Mouse (Mus musculus) heart, embryonic 12.5 days (tissue): ENCODE results near the gene Gm9999. TPM values are rescaled to one million over a fixed set of nuclear protein-coding genes. Genes with fewer than 3 reads are reported as not detected.
"Not testable (repeated sequence)": the region's sequence is repeated elsewhere in the genome, so short reads cannot be mapped to it uniquely, and the experiment has no call there.

Experiments used
- ATAC-seq: fragments of 200-750 bp; cut with Nextera tagmentation; 2 replicates; pipeline ENCODE4 v1.8.0; 2017; ENCODE audit warnings: moderate TSS enrichment, moderate library complexity; ENCODE audit not compliant: insufficient number of reproducible peaks, low FRiP score
- H3K27ac ChIP-seq: fragments of 300-500 bp; sonication (generic); 2 replicates; pipeline ENCODE4 v1.5.1; 2016; ENCODE audit warnings: mild to moderate bottlenecking, moderate library complexity; ENCODE audit not compliant: poor library complexity, severe bottlenecking
- H3K27me3 ChIP-seq: fragments of 300-500 bp; sonication (generic); replicated peaks from 2 replicates; pipeline ENCODE4 v1.6.1; 2016; ENCODE audit warnings: mild to moderate bottlenecking, moderate library complexity
- H3K36me3 ChIP-seq: fragments of 300-500 bp; sonication (generic); 2 replicates; pipeline ENCODE4 v1.6.1; 2016; ENCODE audit warnings: mild to moderate bottlenecking, moderate library complexity
- H3K4me1 ChIP-seq: fragments of 300-500 bp; sonication (generic); replicated peaks from 2 replicates; pipeline ENCODE4 v1.6.1; 2016; ENCODE audit warnings: mild to moderate bottlenecking
- H3K4me2 ChIP-seq: fragments of 300-500 bp; sonication (generic); 2 replicates; pipeline ENCODE4 v1.6.1; 2016; ENCODE audit warnings: mild to moderate bottlenecking, moderate library complexity
- H3K4me3 ChIP-seq: fragments of 300-500 bp; sonication (generic); 2 replicates; pipeline ENCODE4 v1.5.1; 2016; ENCODE audit warnings: mild to moderate bottlenecking
- H3K9ac ChIP-seq: fragments of 300-500 bp; sonication (generic); 2 replicates; pipeline ENCODE4 v1.6.1; 2016; ENCODE audit warnings: mild to moderate bottlenecking, moderate library complexity
- H3K9me3 ChIP-seq: fragments of 300-500 bp; sonication (generic); replicated peaks from 2 replicates; pipeline ENCODE4 v1.6.1; 2016; ENCODE audit warnings: mild to moderate bottlenecking, moderate library complexity
- WGBS: fragments of 180-500 bp; shearing (Covaris S2); methylation state at CpG from one replicate; pipeline ENCODE4 v1.1.7; 2016; 5-methylcytosine and 5-hydroxymethylcytosine counted together
- polyA plus RNA-seq: library from polyadenylated mRNA; unstranded; fragments of >200 nt; fragmentation: Nextera tagmentation; extraction: Ambion mirVana; gene quantifications from 2 replicates; pipeline ENCODE4 v1.2.1, GENCODE M21; 2016

The Gm9999 gene
- polyA plus RNA-seq, 1 experiment from 2014 or later, result not detected

DNA sequence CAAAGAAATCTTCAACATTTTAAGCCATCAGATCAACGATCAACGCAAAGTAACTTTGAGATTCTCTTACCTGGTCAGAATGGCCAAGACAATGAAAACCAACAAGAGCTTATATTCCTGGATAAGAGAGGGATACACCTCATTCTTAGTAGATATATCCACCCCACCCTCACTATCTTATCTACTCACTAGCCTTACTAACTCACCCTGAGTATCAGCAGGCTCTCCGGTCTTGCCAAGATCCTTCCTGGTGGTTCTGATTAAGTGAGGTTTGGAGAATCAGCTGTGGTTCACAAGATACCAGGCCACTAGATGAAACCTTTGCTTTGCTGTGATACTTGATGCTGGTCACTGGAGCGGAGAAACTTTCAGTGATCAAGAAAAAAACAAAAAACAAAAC is 8.7 kb upstream of the Gm9999 start:
- Histone ChIP-seq H3K4me2 (no peak overlapping the region), H3K27me3 (no peaks in the 10 kb centered on the region), H3K4me1 (no peaks in the 10 kb centered on the region), H3K36me3 (no peaks in the 10 kb centered on the region), H3K9ac (no peak overlapping the region), H3K27ac (no peak overlapping the region), H3K9me3 (peaks cover 9% of the 10 kb centered on the region), H3K4me3 (no peak overlapping the region)
- WGBS, result 88% methylated on average over 4 of the region's 4 CpGs
- no peak for ATAC-seq

DNA sequence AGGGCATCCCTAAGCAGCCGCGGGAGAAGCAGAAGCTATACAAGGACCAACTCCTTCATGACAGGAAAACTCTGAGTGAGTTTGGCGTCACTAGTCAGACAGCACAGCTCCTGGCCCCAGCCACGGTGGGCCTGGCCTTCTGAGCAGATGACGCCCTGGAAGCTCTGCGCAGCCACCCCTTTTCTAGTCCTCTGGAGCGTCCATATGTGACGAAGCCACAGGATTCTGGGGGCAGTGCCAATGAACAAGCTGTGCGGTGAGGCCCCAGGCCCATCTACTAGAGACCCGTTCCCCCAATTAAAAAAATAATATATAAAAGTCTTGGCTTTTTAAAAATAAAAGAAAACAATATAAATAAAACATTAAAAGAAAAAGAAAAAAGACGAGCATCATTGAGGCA is 7.9 kb upstream of the Gm9999 start:
- ATAC-seq, result no peak
- Histone ChIP-seq H3K4me2 (no peak overlapping the region), H3K9ac (no peak overlapping the region), H3K4me1 (no peaks in the 10 kb centered on the region), H3K27ac (no peak overlapping the region), H3K36me3 (no peaks in the 10 kb centered on the region), H3K27me3 (no peaks in the 10 kb centered on the region), H3K4me3 (no peak overlapping the region), H3K9me3 (peaks cover 9% of the 10 kb centered on the region)
- WGBS, result 86% methylated on average over 11 of the region's 11 CpGs

DNA sequence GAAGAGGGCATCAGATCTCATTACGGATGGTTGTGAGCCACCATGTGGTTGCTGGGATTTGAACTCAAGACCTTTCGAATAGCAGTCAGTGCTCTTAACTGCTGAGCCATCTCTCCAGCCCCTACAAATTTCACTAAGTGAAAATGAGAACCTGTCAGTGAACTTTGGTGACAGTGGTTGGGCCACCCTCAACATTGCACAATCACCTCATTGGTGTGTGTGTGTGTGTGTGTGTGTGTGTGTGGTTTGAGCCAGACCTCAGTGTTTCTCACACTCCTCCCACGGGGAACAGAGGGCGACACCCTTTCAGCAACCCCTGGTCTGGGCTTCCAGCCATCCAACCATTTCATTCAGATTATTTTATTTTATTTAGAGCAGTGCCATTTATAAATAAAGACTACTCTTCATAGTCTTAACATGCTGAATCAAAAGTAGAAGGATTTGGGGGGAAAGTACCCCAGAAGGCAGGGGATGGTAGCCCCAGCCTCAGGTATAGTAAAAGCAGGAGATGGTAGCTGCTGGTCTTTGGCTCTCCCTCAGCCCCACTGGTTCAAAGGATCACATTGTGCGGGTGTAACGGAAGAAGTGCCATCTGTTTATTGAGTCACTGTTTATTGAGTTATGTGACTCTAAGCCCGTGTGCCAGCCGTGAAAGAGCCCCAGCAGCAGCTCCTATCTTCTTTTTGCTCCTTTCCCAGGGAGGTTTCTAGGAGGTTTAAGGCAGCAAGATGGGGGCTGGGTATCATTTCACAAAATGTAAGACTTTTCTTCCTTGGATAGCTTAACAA is 2.5 kb downstream of the Gm9999 start:
- H3K4me1 ChIP-seq, result peaks cover 16% of the 10 kb centered on the region
- H3K4me3 ChIP-seq, result no peak overlapping the region
- no peaks in the 10 kb centered on the region for H3K9me3 ChIP-seq
- peaks cover 6% of the 10 kb centered on the region for H3K36me3 ChIP-seq
- no peak overlapping the region for H3K4me2 ChIP-seq
- no peak for ATAC-seq
- no peak overlapping the region for H3K9ac ChIP-seq
- 56% methylated on average over 8 of the region's 8 CpGs for WGBS
- no peaks in the 10 kb centered on the region for H3K27me3 ChIP-seq
- H3K27ac ChIP-seq, result peak overlapping the region; percentile 4; the same call in 1 of the 2 replicates

DNA sequence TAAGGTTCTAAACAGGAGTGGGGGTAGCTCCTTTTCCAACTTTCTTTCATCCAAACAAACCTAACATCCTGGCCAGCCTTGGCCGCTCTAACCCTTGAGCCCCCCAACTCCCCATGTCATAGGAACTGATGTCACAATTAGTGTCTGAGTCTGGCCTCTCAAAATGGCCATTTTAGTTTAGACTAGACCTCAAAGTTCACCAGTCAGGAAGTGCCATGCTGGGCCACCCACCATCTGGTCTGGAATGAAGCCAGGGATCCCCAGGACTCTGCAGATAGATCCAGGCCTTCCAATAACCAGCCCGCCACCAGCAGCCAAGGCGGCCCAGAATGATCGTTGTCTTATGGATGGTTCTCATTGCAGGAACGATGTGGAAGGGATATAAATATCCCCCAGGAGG is 3.3 kb downstream of the Gm9999 start:
- WGBS, result 54% methylated on average over 5 of the region's 5 CpGs

DNA sequence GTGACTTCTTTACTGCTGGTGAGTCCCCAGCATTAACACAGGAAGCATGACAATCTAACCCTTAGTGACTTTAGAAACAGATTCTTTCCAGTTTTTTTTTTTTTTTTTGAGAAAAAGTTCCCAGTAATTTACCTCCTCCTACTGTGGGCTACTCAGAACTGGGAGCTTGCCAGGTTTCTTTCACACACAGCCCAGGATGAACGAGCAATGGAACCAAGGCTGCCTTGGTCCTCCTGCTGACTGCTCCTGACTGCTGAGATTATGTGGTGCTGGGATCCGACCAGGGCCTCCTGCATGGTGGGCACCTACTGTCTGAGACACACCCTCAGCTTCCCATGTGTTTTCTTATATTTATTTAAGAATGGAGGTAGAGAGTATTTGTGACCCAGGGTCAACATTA is 3.7 kb downstream of the Gm9999 start:
- ATAC-seq, result peak; percentile 45; the same call in 1 of the 2 replicates
- Histone ChIP-seq H3K27ac (peak overlapping the region; percentile 4; the same call in 1 of the 2 replicates), H3K4me3 (no peak overlapping the region), H3K9me3 (no peaks in the 10 kb centered on the region), H3K4me2 (no peak overlapping the region), H3K9ac (no peak overlapping the region), H3K36me3 (peaks cover 10% of the 10 kb centered on the region), H3K4me1 (peaks cover 16% of the 10 kb centered on the region), H3K27me3 (no peaks in the 10 kb centered on the region)
- WGBS, result 50% methylated on average over 2 of the region's 2 CpGs

More for the DNA sequence above, 3.3 kb downstream of the Gm9999 start:
- H3K9me3 ChIP-seq, result no peaks in the 10 kb centered on the region
- H3K4me1 ChIP-seq, result peaks cover 16% of the 10 kb centered on the region
- peaks cover 6% of the 10 kb centered on the region for H3K36me3 ChIP-seq
- H3K27me3 ChIP-seq, result no peaks in the 10 kb centered on the region
- no peak overlapping the region for H3K4me3 ChIP-seq
- H3K9ac ChIP-seq, result no peak overlapping the region
- ATAC-seq, result no peak; the same call in 1 of the 2 replicates
- no peak overlapping the region for H3K4me2 ChIP-seq
- peak overlapping the region; percentile 4; the same call in 1 of the 2 replicates for H3K27ac ChIP-seq

DNA sequence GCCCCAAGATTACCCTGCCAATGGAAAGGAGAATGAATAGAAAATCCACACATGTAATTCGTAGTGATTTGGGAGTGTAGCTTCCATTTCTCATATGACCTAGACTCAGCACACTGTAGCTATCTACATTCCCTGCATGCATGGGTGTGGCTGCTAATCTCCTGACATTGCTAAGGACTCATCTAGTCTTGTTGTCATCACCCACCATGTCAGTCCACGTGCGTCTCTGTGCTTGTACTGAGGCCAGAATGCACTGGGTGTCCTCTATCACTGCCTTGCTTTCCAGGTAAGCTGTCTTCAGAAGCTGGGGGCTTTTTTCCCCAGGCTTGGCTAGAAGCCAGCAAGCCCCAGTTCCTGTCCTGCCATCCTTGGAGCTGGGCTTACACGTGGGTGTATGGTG is 6.0 kb downstream of the Gm9999 start:
- peaks cover 16% of the 10 kb centered on the region for H3K4me1 ChIP-seq
- H3K27ac ChIP-seq, H3K4me3 ChIP-seq, H3K4me2 ChIP-seq, ATAC-seq, H3K9ac ChIP-seq, H3K27me3 ChIP-seq, H3K9me3 ChIP-seq: not testable (repeated sequence)
- peaks cover 29% of the 10 kb centered on the region for H3K36me3 ChIP-seq
- 45% methylated on average over 4 of the region's 4 CpGs for WGBS

DNA sequence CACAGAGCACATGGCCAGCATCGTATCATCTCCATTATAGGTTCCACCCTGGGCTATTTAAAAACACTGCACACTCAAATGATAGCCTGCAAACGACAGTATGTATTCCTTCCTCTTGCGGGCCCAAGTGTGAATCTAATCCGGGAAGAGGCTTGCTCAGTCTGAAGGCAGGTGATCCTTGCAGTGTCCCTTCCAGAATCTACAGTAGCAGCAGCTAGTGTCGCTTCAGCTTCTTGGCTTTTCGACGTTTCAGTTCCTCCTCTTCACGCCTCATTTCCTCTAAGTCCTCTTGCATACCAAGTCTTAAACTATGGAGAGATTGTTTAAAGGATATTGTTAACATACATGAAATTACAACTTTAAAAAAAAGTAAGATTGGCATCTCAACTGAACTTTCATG is 9.7 kb downstream of the Gm9999 start:
- Histone ChIP-seq H3K27ac (no peak overlapping the region), H3K9me3 (no peaks in the 10 kb centered on the region), H3K27me3 (no peaks in the 10 kb centered on the region), H3K9ac (no peak overlapping the region), H3K4me2 (no peak overlapping the region), H3K36me3 (peaks cover 64% of the 10 kb centered on the region), H3K4me1 (peaks cover 17% of the 10 kb centered on the region), H3K4me3 (no peak overlapping the region)
- no peak for ATAC-seq
- 87% methylated on average over 8 of the region's 8 CpGs for WGBS

DNA sequence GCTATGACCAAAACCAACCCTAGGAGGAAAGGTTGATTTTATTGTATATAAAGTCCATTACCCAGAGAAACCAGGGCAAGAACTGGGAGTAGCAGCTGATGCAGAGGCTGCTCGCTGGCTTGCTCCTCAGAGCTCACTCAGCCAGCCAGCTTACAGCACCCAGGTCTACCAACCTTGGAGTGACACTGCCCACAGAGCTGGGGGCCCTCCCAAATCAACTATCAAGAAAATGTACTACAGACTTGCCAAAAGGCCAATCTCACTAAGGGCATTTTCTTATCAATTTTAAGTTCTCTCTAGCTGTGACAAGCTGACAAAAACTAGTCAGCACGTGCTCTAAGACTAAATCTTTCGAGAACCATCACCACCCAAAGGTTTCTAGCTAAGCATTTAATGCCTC is 12.2 kb downstream of the Gm9999 start:
- ATAC-seq, result no peak
- no peak overlapping the region for H3K4me3 ChIP-seq
- no peaks in the 10 kb centered on the region for H3K9me3 ChIP-seq
- H3K27ac ChIP-seq, result no peak overlapping the region
- no peak overlapping the region for H3K4me2 ChIP-seq
- peaks cover 75% of the 10 kb centered on the region for H3K36me3 ChIP-seq
- WGBS, result 85% methylated on average over 3 of the region's 3 CpGs
- no peak overlapping the region for H3K9ac ChIP-seq
- H3K4me1 ChIP-seq, result peaks cover 25% of the 10 kb centered on the region
- no peaks in the 10 kb centered on the region for H3K27me3 ChIP-seq

DNA sequence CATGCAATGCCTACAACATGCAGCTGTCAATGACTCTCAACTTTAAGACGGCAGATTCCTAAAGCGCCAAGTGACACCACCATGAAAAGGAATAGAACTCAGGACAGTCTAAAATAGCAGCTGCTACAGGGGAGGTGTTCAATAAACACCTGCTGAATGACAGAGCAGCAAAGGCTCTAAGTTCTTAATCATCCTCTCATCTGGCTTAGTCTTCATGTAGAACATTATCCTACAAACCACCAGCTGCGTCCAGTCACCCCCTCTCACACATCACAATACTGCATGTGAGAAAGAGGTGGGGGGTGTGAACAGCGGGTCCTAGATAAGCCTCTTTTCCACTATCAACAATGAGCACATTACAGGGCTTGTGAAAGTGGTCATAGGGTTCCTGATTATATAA is 13.6 kb downstream of the Gm9999 start:
- H3K27me3 ChIP-seq, result no peaks in the 10 kb centered on the region
- no peak overlapping the region for H3K4me2 ChIP-seq
- H3K27ac ChIP-seq, result no peak overlapping the region
- peaks cover 69% of the 10 kb centered on the region for H3K36me3 ChIP-seq
- H3K9me3 ChIP-seq, result no peaks in the 10 kb centered on the region
- no peak overlapping the region for H3K9ac ChIP-seq
- peak; percentile 56 for ATAC-seq
- WGBS, result 70% methylated on average over 4 of the region's 4 CpGs
- H3K4me1 ChIP-seq, result peaks cover 35% of the 10 kb centered on the region
- H3K4me3 ChIP-seq, result no peak overlapping the region

DNA sequence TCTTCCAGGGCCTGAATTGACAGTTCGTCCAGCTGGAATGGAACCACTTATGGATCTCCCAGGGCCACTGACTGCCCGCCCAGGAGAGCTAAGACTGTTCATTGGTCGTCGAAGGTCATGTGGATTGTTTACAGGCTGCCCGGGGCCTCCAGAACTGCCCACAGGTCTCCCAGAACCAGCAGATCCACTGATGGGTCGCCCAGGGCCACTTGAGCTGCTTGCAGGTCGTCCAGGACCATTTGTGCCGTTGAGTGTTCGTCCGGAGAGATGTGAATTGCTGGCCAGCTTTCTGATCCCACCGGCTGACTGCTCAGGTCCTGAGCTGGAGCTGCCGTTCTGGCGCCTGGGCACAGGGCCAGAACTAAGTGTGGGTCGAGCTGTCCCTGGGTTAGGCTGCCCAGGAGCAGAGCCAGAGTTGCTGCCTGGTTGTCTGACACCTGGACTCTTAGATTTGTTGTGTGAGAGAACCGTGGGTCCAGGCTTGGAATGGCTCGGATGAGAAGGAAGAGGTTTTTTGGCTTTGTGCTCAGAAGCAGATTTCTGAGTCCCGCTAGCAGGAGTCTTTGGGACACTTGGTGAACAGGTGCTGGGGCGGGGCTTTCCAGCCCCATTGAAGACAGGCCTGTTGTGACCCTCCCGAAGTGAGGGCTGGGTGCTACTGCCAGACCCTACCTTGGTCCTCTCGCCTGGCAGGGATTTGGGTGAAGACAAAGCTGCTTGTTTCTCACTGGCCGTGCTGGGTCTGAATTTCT is 14.4 kb downstream of the Gm9999 start:
- ATAC-seq, result peak; percentile 63; the same call in 1 of the 2 replicates
- Histone ChIP-seq H3K27me3 (no peaks in the 10 kb centered on the region), H3K9me3 (no peaks in the 10 kb centered on the region), H3K27ac (no peak overlapping the region), H3K36me3 (peaks cover 64% of the 10 kb centered on the region), H3K4me2 (no peak overlapping the region), H3K4me3 (no peak overlapping the region), H3K9ac (no peak overlapping the region), H3K4me1 (peaks cover 42% of the 10 kb centered on the region)
- WGBS, result 74% methylated on average over 21 of the region's 21 CpGs

DNA sequence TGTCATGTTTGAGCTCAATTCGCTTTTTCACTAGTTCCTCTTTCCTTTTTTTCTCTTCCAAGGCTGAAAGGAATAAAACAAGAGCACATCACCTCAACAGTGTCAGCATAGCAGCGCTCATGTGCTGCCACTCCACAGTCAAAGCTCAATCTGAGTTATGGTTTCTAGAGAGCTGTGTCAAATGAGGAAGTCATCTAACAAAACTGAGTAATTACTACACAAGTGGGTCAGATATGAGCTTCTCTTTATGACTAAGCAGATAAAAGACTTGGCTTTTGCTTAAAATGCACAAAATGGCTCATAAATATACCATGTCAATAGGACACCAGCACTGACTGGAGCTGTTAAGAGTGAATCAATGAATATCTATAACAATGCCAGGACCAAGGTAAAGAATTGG is 15.6 kb downstream of the Gm9999 start:
- peaks cover 54% of the 10 kb centered on the region for H3K36me3 ChIP-seq
- H3K4me1 ChIP-seq, result peaks cover 51% of the 10 kb centered on the region
- H3K9ac ChIP-seq, result no peak overlapping the region
- H3K27ac ChIP-seq, result no peak overlapping the region
- ATAC-seq, result no peak
- WGBS, result 96% methylated on average over 2 of the region's 2 CpGs
- no peaks in the 10 kb centered on the region for H3K27me3 ChIP-seq
- no peak overlapping the region for H3K4me3 ChIP-seq
- no peaks in the 10 kb centered on the region for H3K9me3 ChIP-seq
- no peak overlapping the region for H3K4me2 ChIP-seq
